29 mouse cellular contexts compared by ENCODE assay signal in genomic region chr10:37788049-37788448, GRCm38 (mm10).
DNase-seq lines count a peak whose midpoint lies in the region; ATAC-seq and TF ChIP-seq lines count a peak whose summit lies in the region.
"Had no signal": no experiment of that assay in that cellular context is flagged by ENCODE, and none has a peak within 500 bp of the region (broad histone marks: within the 10 kb centered on the region; RNA-seq: fewer than 3 reads in every experiment).

No protein-coding gene starts in this region.

- H3K9me3 ChIP-seq in lung, embryonic 14.5 days (ENCODE audit: low read depth, low read length), result no peaks in the 10 kb centered on the region
- H3K9me3 ChIP-seq in lung, postnatal 0 days (ENCODE audit: low read length), result no peaks in the 10 kb centered on the region
- H3K9me3 ChIP-seq: embryonic facial prominence, embryonic 13.5 days; kidney, embryonic 15.5 days; limb, embryonic 10.5 days; limb, embryonic 15.5 days; liver, embryonic 13.5 days; lung, embryonic 15.5 days; midbrain, embryonic 12.5 days; neural tube, embryonic 13.5 days had no signal

- ATAC-seq in lung, embryonic 14.5 days (ENCODE audit: insufficient read depth), result no peak
- ATAC-seq in lung, postnatal 0 days, result no peak
- ATAC-seq: forebrain, embryonic 16.5 days; inflammation-experienced regulatory T-cells, adult 6 months had no signal

- TF ChIP-seq CTCF in lung, embryonic 14.5 days (IDR thresholded peaks at IDR 0.05; ENCODE audit: low read depth), result no peak
- no peak for TF ChIP-seq CTCF in lung, postnatal 0 days (IDR thresholded peaks at IDR 0.05)
- no peak for TF ChIP-seq CTCF in brain, embryonic 14.5 days (IDR thresholded peaks at IDR 0.05; ENCODE audit: borderline replicate concordance, extremely low read depth, insufficient read depth, insufficient read length)

- H3K4me3 ChIP-seq in lung, embryonic 14.5 days (ENCODE audit: low read depth, low read length), result no peak overlapping the region
- no peak overlapping the region for H3K4me3 ChIP-seq in lung, postnatal 0 days (ENCODE audit: low read depth, low read length)
- H3K4me3 ChIP-seq: embryonic facial prominence, embryonic 13.5 days; heart, adult 2 months; heart, embryonic 12.5 days; kidney, embryonic 15.5 days; layer of hippocampus, adult 2 months; limb, embryonic 10.5 days; limb, embryonic 15.5 days; liver, embryonic 13.5 days; lung, embryonic 15.5 days; midbrain, embryonic 12.5 days; neural tube, embryonic 13.5 days had no signal

- no peaks in the 10 kb centered on the region for H3K4me1 ChIP-seq in lung, embryonic 14.5 days (ENCODE audit: insufficient read depth)
- no peaks in the 10 kb centered on the region for H3K4me1 ChIP-seq in lung, postnatal 0 days (ENCODE audit: insufficient read depth, low read depth, low read length)
- H3K4me1 ChIP-seq: embryonic facial prominence, embryonic 13.5 days; heart, embryonic 12.5 days; kidney, embryonic 15.5 days; limb, embryonic 10.5 days; limb, embryonic 15.5 days; liver, embryonic 13.5 days; lung, embryonic 15.5 days; midbrain, embryonic 12.5 days; neural tube, embryonic 13.5 days had no signal

- no peaks in the 10 kb centered on the region for H3K36me3 ChIP-seq in lung, embryonic 14.5 days (ENCODE audit: insufficient read depth)
- H3K36me3 ChIP-seq in lung, postnatal 0 days (ENCODE audit: insufficient read depth, low read length), result no peaks in the 10 kb centered on the region
- H3K36me3 ChIP-seq: embryonic facial prominence, embryonic 13.5 days; heart, embryonic 12.5 days; kidney, embryonic 15.5 days; limb, embryonic 10.5 days; limb, embryonic 15.5 days; liver, embryonic 13.5 days; lung, embryonic 15.5 days; midbrain, embryonic 12.5 days; neural tube, embryonic 13.5 days had no signal

- no peak overlapping the region for H3K4me2 ChIP-seq in lung, embryonic 14.5 days
- no peak overlapping the region for H3K4me2 ChIP-seq in lung, postnatal 0 days (replicated peaks; ENCODE audit: low read depth, low read length)
- H3K4me2 ChIP-seq: embryonic facial prominence, embryonic 13.5 days; heart, embryonic 12.5 days; hindbrain, embryonic 14.5 days; kidney, embryonic 15.5 days; limb, embryonic 15.5 days; liver, embryonic 13.5 days; lung, embryonic 15.5 days; midbrain, embryonic 12.5 days; neural tube, embryonic 13.5 days had no signal

- 73% methylated on average over 5 of the region's 5 CpGs for WGBS in lung, embryonic 14.5 days
- WGBS in lung, postnatal 0 days, result 76% methylated on average over 5 of the region's 5 CpGs

- no peaks in the 10 kb centered on the region for H3K27me3 ChIP-seq in lung, embryonic 14.5 days (ENCODE audit: insufficient read depth, low read length)
- no peaks in the 10 kb centered on the region for H3K27me3 ChIP-seq in lung, postnatal 0 days (replicated peaks; ENCODE audit: insufficient read depth, low read length)
- H3K27me3 ChIP-seq: CH12.LX; embryonic facial prominence, embryonic 13.5 days; heart, embryonic 12.5 days; kidney, embryonic 15.5 days; limb, embryonic 15.5 days; liver, embryonic 13.5 days; lung, embryonic 15.5 days; midbrain, embryonic 12.5 days; neural tube, embryonic 13.5 days had no signal

- no peak overlapping the region for H3K27ac ChIP-seq in lung, embryonic 14.5 days (ENCODE audit: low read depth)
- no peak overlapping the region for H3K27ac ChIP-seq in lung, postnatal 0 days (ENCODE audit: low read length)
- H3K27ac ChIP-seq: embryonic facial prominence, embryonic 13.5 days; heart, adult 2 months; hindbrain, embryonic 14.5 days; kidney, embryonic 15.5 days; layer of hippocampus, adult 2 months; limb, embryonic 10.5 days; limb, embryonic 15.5 days; liver, embryonic 13.5 days; lung, embryonic 15.5 days; midbrain, embryonic 12.5 days; neural tube, embryonic 13.5 days had no signal

- H3K9ac ChIP-seq in lung, embryonic 14.5 days, result no peak overlapping the region
- H3K9ac ChIP-seq in lung, postnatal 0 days (replicated peaks; ENCODE audit: low read depth), result no peak overlapping the region
- H3K9ac ChIP-seq: embryonic facial prominence, embryonic 13.5 days; heart, embryonic 12.5 days; hindbrain, embryonic 14.5 days; kidney, embryonic 15.5 days; limb, embryonic 15.5 days; liver, embryonic 13.5 days; lung, embryonic 15.5 days; midbrain, embryonic 12.5 days; neural tube, embryonic 13.5 days had no signal

- TF ChIP-seq POLR2A in brain, embryonic 14.5 days (IDR thresholded peaks at IDR 0.05; ENCODE audit: borderline replicate concordance, extremely low read depth, insufficient read depth, insufficient read length, poor library complexity, severe bottlenecking), result no peak

- TF ChIP-seq EP300 in lung, postnatal 0 days (IDR thresholded peaks at IDR 0.05), result no peak

- peak; percentile 10 for DNase-seq in lung, embryonic 14.5 days
- no peak for DNase-seq in lung, postnatal 0 days (ENCODE audit: low spot score)
- peak; percentile 24 for DNase-seq in brain, adult 2 months (ENCODE audit: low read depth, low spot score)
- peak; percentile 18 for DNase-seq in brain, embryonic 14.5 days (ENCODE audit: low read depth)
- peak; percentile 81 to 86 for DNase-seq in cerebellum, postnatal 10 days
- no peak for DNase-seq in ovary, postnatal 10 days (ENCODE audit: low spot score)
- no peak for DNase-seq in B cell, adult 2 months
- DNase-seq: adrenal gland, adult 8-10 months; heart, adult 2 months; heart, postnatal 4 days; kidney, adult 11 months; kidney, postnatal 25 days; liver, embryonic 13.5 days; retina, postnatal 1 day; right cerebral cortex, postnatal 14 days; thymus, postnatal 4 days had no signal

Comparison
In these comparisons a context has a peak if more than half of its experiments do, and no peak if none do; other contexts are left out.
1. DNase-seq: peak in lung, embryonic 14.5 days (single experiment), brain, adult 2 months (single experiment), brain, embryonic 14.5 days (single experiment) and cerebellum, postnatal 10 days (2 of 2); none in lung, postnatal 0 days (single experiment), ovary, postnatal 10 days (single experiment) and B cell, adult 2 months (0 of 2).